Mouse (Mus musculus) hindbrain, embryonic 14.5 days (tissue): ENCODE data around the gene Casp3. TPM values are rescaled to one million over a fixed set of nuclear protein-coding genes. Genes with fewer than 3 reads are reported as not detected.

Experiments
- polyA plus RNA-seq: library from polyadenylated mRNA; unstranded; fragments of >200 nt; fragmentation: Nextera tagmentation; extraction: Ambion mirVana; gene quantifications from 2 replicates; pipeline ENCODE4 v1.2.1, GENCODE M21; 2014

Casp3 gene
- polyA plus RNA-seq, 1 experiment from 2014 or later: 178 TPM

Other genes with a start within 250 kb of the Casp3 start
- 21.9 and 22.1 TPM in 2 replicates for gene Acsl1, start 146.3 kb upstream of the Casp3 start, polyA plus RNA-seq
- 6.2 and 9.1 TPM in 2 replicates for gene Cenpu, start 65.3 kb upstream of the Casp3 start, polyA plus RNA-seq
- 7.5 and 8.6 TPM in 2 replicates for gene Primpol, start 79 bp upstream of the Casp3 start, polyA plus RNA-seq
- 10.7 and 11.0 TPM in 2 replicates for gene Irf2, start 122.4 kb downstream of the Casp3 start, polyA plus RNA-seq